Mouse (Mus musculus) hindbrain, embryonic 16.5 days (tissue): ENCODE measurements at regions not wholly inside any gene's neighbourhood (a gene's known extent, or its start where the extent isn't known, plus 50 kb on each side); places are given as distances from the start of the nearest gene placed in this dataset.
A peak's percentile ranks its signal among the peaks of the same experiment; 100 is the strongest.

Source experiments
- ATAC-seq: fragments of 200-750 bp; cut with Nextera tagmentation; 2 replicates; pipeline ENCODE4 v1.8.0; 2017; ENCODE audit warnings: moderate TSS enrichment, moderate library complexity
- H3K27ac ChIP-seq: fragments of 300-500 bp; sonication (generic); 2 replicates; pipeline ENCODE4 v1.5.1; 2014; ENCODE audit warnings: low read depth, mild to moderate bottlenecking, control low read depth, low read length, moderate library complexity
- H3K27me3 ChIP-seq: fragments of 300-500 bp; sonication (generic); replicated peaks from 2 replicates; pipeline ENCODE4 v1.6.1; 2014; ENCODE audit warnings: low read length; ENCODE audit not compliant: control insufficient read depth, insufficient read depth
- H3K36me3 ChIP-seq: fragments of 300-500 bp; sonication (generic); 2 replicates; pipeline ENCODE4 v1.6.1; 2014; ENCODE audit warnings: mild to moderate bottlenecking, low read length, moderate library complexity, mixed read lengths; ENCODE audit not compliant: control insufficient read depth, insufficient read depth
- H3K4me1 ChIP-seq: fragments of 300-500 bp; sonication (generic); 2 replicates; pipeline ENCODE4 v1.6.1; 2014; ENCODE audit warnings: low read depth, low read length; ENCODE audit not compliant: control insufficient read depth, insufficient read depth
- H3K4me2 ChIP-seq: fragments of 300-500 bp; sonication (generic); 2 replicates; pipeline ENCODE4 v1.6.1; 2014; ENCODE audit warnings: mild to moderate bottlenecking, low read length, control low read depth, moderate library complexity
- H3K4me3 ChIP-seq: fragments of 300-500 bp; sonication (generic); 2 replicates; pipeline ENCODE4 v1.5.1; 2014; ENCODE audit warnings: mild to moderate bottlenecking, low read length, control low read depth, moderate library complexity
- H3K9ac ChIP-seq: fragments of 300-500 bp; sonication (generic); 2 replicates; pipeline ENCODE4 v1.6.1; 2014; ENCODE audit warnings: low read depth, mild to moderate bottlenecking, control low read depth, low read length, moderate library complexity
- H3K9me3 ChIP-seq: fragments of 300-500 bp; sonication (generic); 2 replicates; pipeline ENCODE4 v1.6.1; 2014; ENCODE audit warnings: mild to moderate bottlenecking, low read length, moderate library complexity; ENCODE audit not compliant: control insufficient read depth
- whole genome bisulfite sequencing: fragments of 180-500 bp; shearing (Covaris S2); extraction: QIAGEN DNeasy Blood & Tissue Kit; methylation state at CpG from one replicate; pipeline ENCODE4 v1.1.7; 2014; 5-methylcytosine and 5-hydroxymethylcytosine counted together

- Histone ChIP-seq H3K9ac (no peak overlapping the region), H3K4me3 (no peak overlapping the region), H3K4me2 (no peak overlapping the region), H3K4me1 (no peaks in the 10 kb centered on the region), H3K27ac (no peak overlapping the region), H3K27me3 (no peaks in the 10 kb centered on the region; the same call in 1 of the 2 replicates), H3K9me3 (peaks cover 4% of the 10 kb centered on the region; the same call in 1 of the 2 replicates), H3K36me3 (no peaks in the 10 kb centered on the region)
- 74% methylated on average over 7 of the region's 7 CpGs for WGBS
- ATAC-seq: no peak
These were observed 103.1 kb upstream of the Rybp start for GRCm38 (mm10) chr6:100390258-100390910.

GRCm38 (mm10) chr6:100387042-100387441 is 99.8 kb upstream of the Rybp start:
- no peak overlapping the region for H3K27ac ChIP-seq
- no peak overlapping the region for H3K4me2 ChIP-seq
- H3K27me3 ChIP-seq: no peaks in the 10 kb centered on the region
- no peaks in the 10 kb centered on the region for H3K36me3 ChIP-seq
- H3K4me1 ChIP-seq: no peaks in the 10 kb centered on the region
- 51% methylated on average over 5 of the region's 5 CpGs for WGBS
- H3K9me3 ChIP-seq: no peaks in the 10 kb centered on the region
- no peak overlapping the region for H3K9ac ChIP-seq
- H3K4me3 ChIP-seq: no peak overlapping the region
- ATAC-seq: no peak

GRCm38 (mm10) chr6:100385640-100386039 is 98.4 kb upstream of the Rybp start:
- H3K9me3 ChIP-seq: no peaks in the 10 kb centered on the region

GRCm38 (mm10) chr6:100381046-100381445 is 93.8 kb upstream of the Rybp start:
- H3K27ac ChIP-seq: peak overlapping the region; percentile 46; the same call in 1 of the 2 replicates

More at GRCm38 (mm10) chr6:100385640-100386039, 98.4 kb upstream of the Rybp start:
- H3K27me3 ChIP-seq: no peaks in the 10 kb centered on the region
- 72% methylated on average over 8 of the region's 8 CpGs for WGBS
- no peak overlapping the region for H3K4me3 ChIP-seq
- no peak overlapping the region for H3K9ac ChIP-seq
- ATAC-seq: no peak
- H3K36me3 ChIP-seq: no peaks in the 10 kb centered on the region
- H3K4me2 ChIP-seq: no peak overlapping the region
- peaks cover 5% of the 10 kb centered on the region for H3K4me1 ChIP-seq
- H3K27ac ChIP-seq: no peak overlapping the region

GRCm38 (mm10) chr6:100380536-100380935 is 93.3 kb upstream of the Rybp start:
- Histone ChIP-seq H3K4me3 (no peak overlapping the region), H3K27ac (no peak overlapping the region), H3K27me3 (no peaks in the 10 kb centered on the region), H3K4me2 (peak overlapping the region; percentile 7; the same call in 1 of the 2 replicates), H3K9me3 (no peaks in the 10 kb centered on the region), H3K9ac (no peak overlapping the region), H3K4me1 (peaks cover 18% of the 10 kb centered on the region), H3K36me3 (no peaks in the 10 kb centered on the region)
- 10% methylated on average over 6 of the region's 6 CpGs for WGBS
- ATAC-seq: peak; percentile 76

More at GRCm38 (mm10) chr6:100381046-100381445, 93.8 kb upstream of the Rybp start:
- Histone ChIP-seq H3K4me1 (peaks cover 18% of the 10 kb centered on the region), H3K4me2 (no peak overlapping the region), H3K9ac (no peak overlapping the region; the same call in 1 of the 2 replicates), H3K9me3 (no peaks in the 10 kb centered on the region), H3K4me3 (no peak overlapping the region), H3K27me3 (no peaks in the 10 kb centered on the region), H3K36me3 (no peaks in the 10 kb centered on the region)
- ATAC-seq: no peak
- 69% methylated on average over 5 of the region's 5 CpGs for WGBS

GRCm38 (mm10) chr6:100379792-100380191 is 92.5 kb upstream of the Rybp start:
- 29% methylated on average over 4 of the region's 4 CpGs for WGBS
- H3K4me1 ChIP-seq: peaks cover 18% of the 10 kb centered on the region

GRCm38 (mm10) chr6:100378533-100378874 is 91.2 kb upstream of the Rybp start:
- no peaks in the 10 kb centered on the region for H3K9me3 ChIP-seq
- no peak for ATAC-seq
- no peak overlapping the region for H3K27ac ChIP-seq
- H3K4me2 ChIP-seq: no peak overlapping the region
- peaks cover 18% of the 10 kb centered on the region for H3K4me1 ChIP-seq
- H3K4me3 ChIP-seq: no peak overlapping the region
- H3K9ac ChIP-seq: no peak overlapping the region
- WGBS: 19% methylated on average over 4 of the region's 4 CpGs
- no peaks in the 10 kb centered on the region for H3K36me3 ChIP-seq
- no peaks in the 10 kb centered on the region for H3K27me3 ChIP-seq

More at GRCm38 (mm10) chr6:100379792-100380191, 92.5 kb upstream of the Rybp start:
- Histone ChIP-seq H3K9ac (no peak overlapping the region), H3K27me3 (no peaks in the 10 kb centered on the region), H3K27ac (no peak overlapping the region), H3K36me3 (no peaks in the 10 kb centered on the region), H3K4me3 (no peak overlapping the region), H3K4me2 (no peak overlapping the region), H3K9me3 (no peaks in the 10 kb centered on the region)
- no peak for ATAC-seq

GRCm38 (mm10) chr6:100377828-100378532 is 90.7 kb upstream of the Rybp start:
- ATAC-seq: no peak
- WGBS: 37% methylated on average over 6 of the region's 6 CpGs
- Histone ChIP-seq H3K4me3 (no peak overlapping the region), H3K27ac (no peak overlapping the region), H3K9ac (no peak overlapping the region), H3K4me2 (no peak overlapping the region), H3K27me3 (no peaks in the 10 kb centered on the region), H3K9me3 (no peaks in the 10 kb centered on the region), H3K4me1 (peaks cover 18% of the 10 kb centered on the region), H3K36me3 (no peaks in the 10 kb centered on the region)

- WGBS: 21% methylated on average over 9 of the region's 9 CpGs
- no peak overlapping the region for H3K9ac ChIP-seq
- no peak overlapping the region for H3K4me2 ChIP-seq
- peaks cover 18% of the 10 kb centered on the region for H3K4me1 ChIP-seq
- H3K27ac ChIP-seq: no peak overlapping the region
- H3K4me3 ChIP-seq: no peak overlapping the region
- no peaks in the 10 kb centered on the region for H3K36me3 ChIP-seq
- ATAC-seq: no peak
- H3K9me3 ChIP-seq: no peaks in the 10 kb centered on the region
- no peaks in the 10 kb centered on the region for H3K27me3 ChIP-seq
These were observed 89.4 kb upstream of the Rybp start for GRCm38 (mm10) chr6:100376656-100377055.
